Comparison of ENCODE assay signal across 27 mouse cellular contexts in genomic region chr16:90341086-90341485, GRCm38 (mm10). TPM values are rescaled to one million over a fixed set of nuclear protein-coding genes. Genes with fewer than 3 reads are reported as not detected.
A peak's percentile ranks its signal among the peaks of the same experiment; 100 is the strongest.
DNase-seq lines count a peak whose midpoint lies in the region; ATAC-seq and TF ChIP-seq lines count a peak whose summit lies in the region.
"Had no signal": no experiment of that assay in that cellular context is flagged by ENCODE, and none has a peak within 500 bp of the region (broad histone marks: within the 10 kb centered on the region; RNA-seq: fewer than 3 reads in every experiment).

No protein-coding gene starts in this region.

- intact Hi-C loops in heart, postnatal 10 days (cut with DNase I) = no loop called here

- no peak overlapping the region for H3K27ac ChIP-seq in heart, embryonic 10.5 days
- H3K27ac ChIP-seq in heart, embryonic 13.5 days (replicated peaks) = peak overlapping the region; percentile 56
- H3K27ac ChIP-seq in layer of hippocampus, adult 2 months = no peak overlapping the region
- H3K27ac ChIP-seq: embryonic facial prominence, embryonic 12.5 days; forebrain, embryonic 10.5 days; hindbrain, embryonic 12.5 days; limb, embryonic 12.5 days; liver, embryonic 15.5 days; midbrain, embryonic 10.5 days had no signal

- no peaks in the 10 kb centered on the region for H3K27me3 ChIP-seq in heart, embryonic 10.5 days (ENCODE audit: insufficient read depth, poor library complexity, severe bottlenecking)
- no peaks in the 10 kb centered on the region for H3K27me3 ChIP-seq in heart, embryonic 13.5 days (replicated peaks)
- H3K27me3 ChIP-seq: embryonic facial prominence, embryonic 12.5 days; hindbrain, embryonic 12.5 days; limb, embryonic 12.5 days; liver, embryonic 15.5 days had no signal

- no peak overlapping the region for H3K4me3 ChIP-seq in heart, embryonic 10.5 days
- H3K4me3 ChIP-seq in heart, embryonic 13.5 days = no peak overlapping the region
- no peak overlapping the region for H3K4me3 ChIP-seq in layer of hippocampus, adult 2 months
- H3K4me3 ChIP-seq: embryonic facial prominence, embryonic 12.5 days; forebrain, embryonic 10.5 days; hindbrain, embryonic 12.5 days; limb, embryonic 12.5 days; liver, embryonic 15.5 days; midbrain, embryonic 10.5 days had no signal

- no peak overlapping the region for H3K4me2 ChIP-seq in heart, embryonic 13.5 days
- H3K4me2 ChIP-seq: embryonic facial prominence, embryonic 12.5 days; hindbrain, embryonic 12.5 days; limb, embryonic 12.5 days; liver, embryonic 15.5 days; lung, embryonic 14.5 days had no signal

- H3K9me3 ChIP-seq in heart, embryonic 10.5 days = no peaks in the 10 kb centered on the region
- H3K9me3 ChIP-seq in heart, embryonic 13.5 days = no peaks in the 10 kb centered on the region
- H3K9me3 ChIP-seq: embryonic facial prominence, embryonic 12.5 days; forebrain, embryonic 10.5 days; hindbrain, embryonic 12.5 days; limb, embryonic 12.5 days; liver, embryonic 15.5 days; midbrain, embryonic 10.5 days had no signal

- no peak overlapping the region for H3K9ac ChIP-seq in heart, embryonic 13.5 days
- H3K9ac ChIP-seq: embryonic facial prominence, embryonic 12.5 days; hindbrain, embryonic 12.5 days; limb, embryonic 12.5 days; liver, embryonic 15.5 days; lung, embryonic 14.5 days had no signal

- WGBS in heart, embryonic 10.5 days = 74% methylated on average over 5 of the region's 5 CpGs
- 60% methylated on average over 5 of the region's 5 CpGs for WGBS in heart, embryonic 13.5 days

- peaks cover 4% of the 10 kb centered on the region; the same call in 1 of the 2 replicates for H3K4me1 ChIP-seq in heart, embryonic 10.5 days
- peaks cover 8% of the 10 kb centered on the region; the same call in 1 of the 2 replicates for H3K4me1 ChIP-seq in heart, embryonic 13.5 days
- H3K4me1 ChIP-seq: embryonic facial prominence, embryonic 12.5 days; forebrain, embryonic 10.5 days; hindbrain, embryonic 12.5 days; limb, embryonic 12.5 days; liver, embryonic 15.5 days; midbrain, embryonic 10.5 days had no signal

- no peak for TF ChIP-seq CTCF in layer of hippocampus, adult 2 months (conservative IDR thresholded peaks at IDR 0.05)

- ATAC-seq in heart, embryonic 13.5 days (ENCODE audit: extremely low read depth, insufficient number of reproducible peaks, low FRiP score, low TSS enrichment) = no peak
- ATAC-seq in erythroblast, adult 5-6 weeks (replicated peaks; ENCODE audit: low FRiP score, poor library complexity, severe bottlenecking) = no peak; the same call in 1 of the 2 replicates
- ATAC-seq: forebrain, embryonic 16.5 days; intestine, postnatal 0 days had no signal

- H3K36me3 ChIP-seq in heart, embryonic 10.5 days = peaks cover 20% of the 10 kb centered on the region
- peaks cover 22% of the 10 kb centered on the region for H3K36me3 ChIP-seq in heart, embryonic 13.5 days
- H3K36me3 ChIP-seq: embryonic facial prominence, embryonic 12.5 days; forebrain, embryonic 10.5 days; hindbrain, embryonic 12.5 days; liver, embryonic 15.5 days; midbrain, embryonic 10.5 days had no signal

- DNase-seq in heart, adult 8-10 months (ENCODE audit: low spot score) = peak; percentile 40
- no peak for DNase-seq in heart, embryonic 10.5 days (ENCODE audit: low spot score)
- peak; percentile 17 for DNase-seq in Muller cell, postnatal 12 days (ENCODE audit: inconsistent ontology term)
- peak; percentile 38 to 44 for DNase-seq in heart, postnatal 10 days
- DNase-seq in layer of hippocampus, adult 2 months (ENCODE audit: low spot score in 2 of 2) = no peak
- no peak for DNase-seq in thymus, postnatal 14 days
- DNase-seq: adrenal gland, adult 8-10 months; B cell, adult 2 months; cerebellum, adult 2 months; cerebellum, postnatal 25 days; embryo, embryonic 11 days; gastrocnemius, postnatal 10 days; kidney, adult 9 months; kidney, postnatal 10 days; lung, embryonic 14.5 days; lung, postnatal 14 days; thymus, adult 2 months had no signal

RNA-seq across cellular contexts. Expression of gene Hunk, which starts 44.7 kb away (rescaled TPM):
- total RNA-seq in heart, adult 8-10 months (2022) = under 1 TPM; 0.19 to 0.79 (median 0.45) TPM
- polyA plus RNA-seq in heart, embryonic 10.5 days (2016; fragmentation: Nextera tagmentation; extraction: Ambion mirVana) = 20.0 and 22.8 TPM in 2 replicates
- polyA plus RNA-seq in heart, embryonic 13.5 days (2015; fragmentation: Nextera tagmentation; extraction: Ambion mirVana) = 9.5 and 10.6 TPM in 2 replicates
- total RNA-seq in heart, postnatal 10 days (2021) = 1 to 10 TPM; 3.0 to 4.1 TPM
- total RNA-seq in layer of hippocampus, adult 2 months (2021) = 10 to 100 TPM; 25.7 to 31.1 TPM
- total RNA-seq in erythroblast, adult 5-6 weeks (2015; ENCODE audit: low replicate concordance) = not detected in 2 replicates
- total RNA-seq in erythroblast, adult 5-6 weeks (2017; ENCODE audit: low replicate concordance) = 0.60 TPM in 1 of 2 replicates, not detected in the other

RNA-seq across cellular contexts. Expression of gene Scaf4, which starts 56.8 kb away (rescaled TPM):
- 10 to 100 TPM; 19.3 to 23.8 (median 20.7) TPM for total RNA-seq in heart, adult 8-10 months (2022)
- 22.1 and 30.4 TPM in 2 replicates for polyA plus RNA-seq in heart, embryonic 10.5 days (2016; fragmentation: Nextera tagmentation; extraction: Ambion mirVana)
- 15.5 and 16.3 TPM in 2 replicates for polyA plus RNA-seq in heart, embryonic 13.5 days (2015; fragmentation: Nextera tagmentation; extraction: Ambion mirVana)
- total RNA-seq in heart, postnatal 10 days (2021) = 10 to 100 TPM; 26.8 to 31.2 TPM
- 10 to 100 TPM; 53.8 to 59.4 TPM for total RNA-seq in layer of hippocampus, adult 2 months (2021)
- 19.6 and 23.8 TPM in 2 replicates for total RNA-seq in erythroblast, adult 5-6 weeks (2015; ENCODE audit: low replicate concordance)
- 10.2 and 15.1 TPM in 2 replicates for total RNA-seq in erythroblast, adult 5-6 weeks (2017; ENCODE audit: low replicate concordance)

Comparison
In these comparisons a context has a peak if more than half of its experiments do, and no peak if none do; other contexts are left out.
1. DNase-seq: peak in heart, adult 8-10 months (single experiment), Muller cell, postnatal 12 days (single experiment) and heart, postnatal 10 days (2 of 2); none in heart, embryonic 10.5 days (single experiment), layer of hippocampus, adult 2 months (0 of 2) and thymus, postnatal 14 days (single experiment).
2. RNA of gene Hunk, which starts 44.7 kb away (total RNA-seq): 25.7 to 31.1 TPM in layer of hippocampus, adult 2 months; 3.0 to 4.1 TPM in heart, postnatal 10 days, 0.60 TPM in erythroblast, adult 5-6 weeks and 0.19 to 0.79 TPM in heart, adult 8-10 months; every median in the first group is over 4 times any median in the second.